Mouse (Mus musculus) C2C12 (cell line): ENCODE results near the gene Syne1.

Experiments
- CEBPB ChIP-seq: IDR thresholded peaks from one replicate; pipeline ENCODE4 v1.6.1; 2011; ENCODE audit warnings: low read depth, mild to moderate bottlenecking, control low read depth, moderate library complexity
- CTCF ChIP-seq: IDR thresholded peaks from one replicate; pipeline ENCODE4 v1.5.1; 2011; ENCODE audit not compliant: control insufficient read depth, insufficient read depth, insufficient read length
- MAX ChIP-seq: IDR thresholded peaks from one replicate; pipeline ENCODE4 v1.6.1; 2011; ENCODE audit warnings: mild to moderate bottlenecking, control low read depth
- MYOD1 ChIP-seq: IDR thresholded peaks from one replicate; pipeline ENCODE4 v1.6.1; 2011; ENCODE audit warnings: low read depth; ENCODE audit not compliant: control insufficient read depth, insufficient read length
- USF1 ChIP-seq: IDR thresholded peaks from one replicate; pipeline ENCODE4 v1.6.1; 2011; ENCODE audit warnings: low read depth, mild to moderate bottlenecking, control low read depth, moderate library complexity

- TF ChIP-seq CTCF = no peak
- no peak for TF ChIP-seq MAX
- TF ChIP-seq USF1 = no peak
- TF ChIP-seq MYOD1 = no peak
- TF ChIP-seq CEBPB = no peak
These were observed 23.0 kb downstream of the Syne1 start for GRCm38 (mm10) chr10:5528284-5528683.
